Mouse (Mus musculus) left cerebral cortex, postnatal 36 days (tissue): ENCODE measurements around the gene Krtap6-1. TPM values are rescaled to one million over a fixed set of nuclear protein-coding genes. Genes with fewer than 3 reads are reported as not detected.
"Not testable (repeated sequence)": the region's sequence is repeated elsewhere in the genome, so short reads cannot be mapped to it uniquely, and the experiment has no call there.

Experiments
- DNase-seq, 2 experiments: peaks; one replicate each; pipeline ENCODE4 v3.0.0; 2021 to 2022; ENCODE audit warnings: low spot score in 2 of 2, mixed read lengths in 1 of 2
- intact Hi-C: fragments of 180-260 bp; cut with DNase I; formaldehyde crosslinking; loops from one replicate; pipeline ENCODE4 v1.15.1; 2025
- total RNA-seq, 2 experiments: library from RNA; stranded (reverse); gene quantifications; 2 replicates each; pipeline ENCODE4 v1.2.3; 2021

The Krtap6-1 gene
- total RNA-seq = not detected

GRCm38 (mm10) chr16:89031399-89031798 is at the start of gene Krtap6-1:
Gene Krtap6-1, plus strand, starts transcription at chr16:89031699.
- intact Hi-C loops = not testable (repeated sequence)

GRCm38 (mm10) chr16:89010659-89011058 is 20.8 kb upstream of the Krtap6-1 start, which contains the start of gene Krtap22-2:
Gene Krtap22-2, minus strand, starts transcription at chr16:89010759.
- intact Hi-C loops = no loop called here
- no peak for DNase-seq

More at GRCm38 (mm10) chr16:89031399-89031798, at the start of gene Krtap6-1:
- DNase-seq = not testable (repeated sequence)

GRCm38 (mm10) chr16:89013973-89014372 is 17.5 kb upstream of the Krtap6-1 start:
- DNase-seq = no peak

GRCm38 (mm10) chr16:89014984-89015383 is 16.5 kb upstream of the Krtap6-1 start, which contains the start of gene Gm10229:
Gene Gm10229, plus strand, starts transcription at chr16:89015284.
- intact Hi-C loops, DNase-seq: not testable (repeated sequence)

More at GRCm38 (mm10) chr16:89013973-89014372, 17.5 kb upstream of the Krtap6-1 start:
- intact Hi-C loops = no loop called here

DNA sequence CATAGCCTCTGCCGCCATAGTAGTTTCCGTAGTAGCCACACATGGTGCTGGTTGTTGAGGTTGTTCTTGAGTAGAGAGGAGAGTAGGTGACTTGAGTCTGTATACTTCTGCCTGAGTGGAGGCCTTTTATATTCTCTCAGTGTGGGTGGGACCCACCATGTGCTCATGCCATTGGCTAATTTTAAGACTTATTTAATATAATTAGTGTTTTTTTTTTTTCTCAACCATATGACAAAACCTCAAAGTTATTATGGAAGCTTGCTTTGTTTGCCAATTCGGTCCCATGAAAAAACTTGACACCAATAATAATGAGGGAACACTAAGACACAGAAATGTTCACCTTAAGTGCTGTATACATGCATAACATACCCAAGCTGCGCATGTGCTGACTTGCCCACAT is 9.9 kb downstream of the Krtap6-1 start, which contains the start of gene Gm10228:
Gm10228 (minus strand) TSS at position 101 of the 400 bp plus-strand sequence.
- DNase-seq, intact Hi-C loops: not testable (repeated sequence)

DNA sequence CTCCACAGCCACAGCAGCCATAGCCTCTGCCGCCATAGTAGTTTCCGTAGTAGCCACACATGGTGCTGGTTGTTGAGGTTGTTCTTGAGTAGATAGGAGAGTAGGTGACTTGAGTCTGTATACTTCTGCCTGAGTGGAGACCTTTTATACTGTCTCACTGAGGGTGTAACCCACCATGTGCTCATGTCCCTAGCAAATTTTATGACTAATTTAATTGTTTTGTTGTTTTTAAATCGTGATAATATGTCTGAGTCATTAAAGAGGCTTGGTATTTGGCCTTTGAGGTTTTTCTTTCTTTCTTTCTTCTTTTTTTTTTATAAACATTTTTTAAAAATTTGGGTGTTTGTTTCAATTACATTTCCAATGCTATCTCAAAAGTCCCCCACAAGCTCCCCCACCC is 16.3 kb downstream of the Krtap6-1 start, which contains the start of gene Krtap6-5:
Krtap6-5 (minus strand) TSS at position 101 of the 400 bp plus-strand sequence.
- intact Hi-C loops = no loop called here
- DNase-seq = no peak

- intact Hi-C loops, DNase-seq: not testable (repeated sequence)
These were observed 32.4 kb downstream of the Krtap6-1 start, which contains the start of gene 1110025L11Rik for GRCm38 (mm10) chr16:89063902-89064301. Gene 1110025L11Rik, minus strand, starts transcription at chr16:89064002.

DNA sequence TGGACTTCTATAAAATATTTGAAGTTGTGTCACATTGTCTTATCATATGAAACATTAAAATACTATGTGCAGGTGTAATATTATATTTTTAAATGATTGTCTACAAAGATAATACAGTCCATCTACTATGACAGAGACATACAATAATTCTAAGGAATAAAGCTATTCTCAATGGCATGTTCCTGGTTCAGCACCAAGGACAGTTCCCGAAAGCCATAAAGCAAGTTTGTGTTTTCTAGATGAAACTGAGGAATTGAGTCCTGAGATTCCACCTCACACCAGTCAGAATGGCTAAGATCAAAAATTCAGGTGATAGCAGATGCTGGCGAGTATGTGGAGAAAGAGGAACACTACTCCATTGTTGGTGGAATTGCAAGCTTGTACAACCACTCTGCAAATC is 39.5 kb downstream of the Krtap6-1 start:
- intact Hi-C loops, DNase-seq: not testable (repeated sequence)

Other genes with a start within 250 kb of the Krtap6-1 start
- gene Gm20741, start 219.5 kb upstream of the Krtap6-1 start, total RNA-seq = not detected
- gene Krtap15, start 211.5 kb upstream of the Krtap6-1 start, total RNA-seq = not detected
- not detected for gene Krtap14, start 205.6 kb upstream of the Krtap6-1 start, total RNA-seq
- gene Krtap19-1, start 162.3 kb upstream of the Krtap6-1 start, total RNA-seq = not detected
- gene Krtap19-2, start 157.4 kb upstream of the Krtap6-1 start, total RNA-seq = not detected
- not detected for gene Krtap19-3, start 153.7 kb upstream of the Krtap6-1 start, total RNA-seq
- not detected for gene Krtap19-4, start 146.6 kb upstream of the Krtap6-1 start, total RNA-seq
- gene Krtap19-5, start 135.2 kb upstream of the Krtap6-1 start, total RNA-seq = not detected
- gene Krtap19-9b, start 99.4 kb upstream of the Krtap6-1 start, total RNA-seq = not detected
- not detected for gene Krtap16-3, start 68.8 kb upstream of the Krtap6-1 start, total RNA-seq
- gene Krtap22-2, start 20.9 kb upstream of the Krtap6-1 start, total RNA-seq = not detected
- gene Gm10229, start 16.4 kb upstream of the Krtap6-1 start, total RNA-seq = not detected
- gene Gm10228, start 9.8 kb downstream of the Krtap6-1 start, total RNA-seq = not detected
- not detected for gene Krtap6-5, start 16.2 kb downstream of the Krtap6-1 start, total RNA-seq
- not detected for gene 1110025L11Rik, start 32.3 kb downstream of the Krtap6-1 start, total RNA-seq
- gene Krtap6-3, start 52.3 kb downstream of the Krtap6-1 start, total RNA-seq = not detected
- not detected for gene Gm6358, start 109.2 kb downstream of the Krtap6-1 start, total RNA-seq
- not detected for gene Gm10061, start 119.4 kb downstream of the Krtap6-1 start, total RNA-seq
- not detected for gene Gm9789, start 126.3 kb downstream of the Krtap6-1 start, total RNA-seq
- gene Gm7735, start 137.8 kb downstream of the Krtap6-1 start, total RNA-seq = not detected
- gene 1110057P08Rik, start 143.0 kb downstream of the Krtap6-1 start, total RNA-seq = not detected
- gene Krtap20-2, start 174.2 kb downstream of the Krtap6-1 start, total RNA-seq = not detected